Mouse (Mus musculus): ENCODE data around the gene Foxo3.

Foxo3 gene

GRCm38 (mm10) chr10:42276507-42277345, at the start of gene Foxo3:
Foxo3 (minus strand) TSS chr10:42276755.
- DNase-seq (ENCODE audit: low spot score): peak; percentile 90

- DNase-seq (ENCODE audit: low spot score): no peak
Measured at GRCm38 (mm10) chr10:42325305-42325704, 48.8 kb upstream of the Foxo3 start.

GRCm38 (mm10) chr10:42323978-42324377, 47.4 kb upstream of the Foxo3 start:
- DNase-seq (ENCODE audit: low spot score): no peak

GRCm38 (mm10) chr10:42313222-42313786, 36.7 kb upstream of the Foxo3 start:
- DNase-seq (ENCODE audit: low spot score): no peak

- DNase-seq (ENCODE audit: low spot score): no peak
Measured at GRCm38 (mm10) chr10:42312557-42312956, 36.0 kb upstream of the Foxo3 start.

- DNase-seq (ENCODE audit: low spot score): no peak
Measured at GRCm38 (mm10) chr10:42308687-42308987, 32.1 kb upstream of the Foxo3 start.

- DNase-seq (ENCODE audit: low spot score): peak; percentile 71
Measured at GRCm38 (mm10) chr10:42307980-42308686, 31.6 kb upstream of the Foxo3 start.

GRCm38 (mm10) chr10:42306422-42306821, 29.9 kb upstream of the Foxo3 start:
- no peak for DNase-seq (ENCODE audit: low spot score)

GRCm38 (mm10) chr10:42300805-42301204, 24.2 kb upstream of the Foxo3 start:
- no peak for DNase-seq (ENCODE audit: low spot score)

GRCm38 (mm10) chr10:42299967-42300366, 23.4 kb upstream of the Foxo3 start:
- no peak for DNase-seq (ENCODE audit: low spot score)

- no peak for DNase-seq (ENCODE audit: low spot score)
Measured at GRCm38 (mm10) chr10:42299426-42299825, 22.9 kb upstream of the Foxo3 start.

- no peak for DNase-seq (ENCODE audit: low spot score)
Measured at GRCm38 (mm10) chr10:42297954-42298353, 21.4 kb upstream of the Foxo3 start.

GRCm38 (mm10) chr10:42297109-42297508, 20.6 kb upstream of the Foxo3 start:
- no peak for DNase-seq (ENCODE audit: low spot score)

- DNase-seq (ENCODE audit: low spot score): no peak
Measured at GRCm38 (mm10) chr10:42296559-42296958, 20.0 kb upstream of the Foxo3 start.

GRCm38 (mm10) chr10:42295028-42295427, 18.5 kb upstream of the Foxo3 start:
- no peak for DNase-seq (ENCODE audit: low spot score)

GRCm38 (mm10) chr10:42294392-42294791, 17.8 kb upstream of the Foxo3 start:
- DNase-seq (ENCODE audit: low spot score): no peak

GRCm38 (mm10) chr10:42293877-42294276, 17.3 kb upstream of the Foxo3 start:
- DNase-seq (ENCODE audit: low spot score): no peak

GRCm38 (mm10) chr10:42291360-42291759, 14.8 kb upstream of the Foxo3 start:
- peak; percentile 69 for DNase-seq (ENCODE audit: low spot score)

- DNase-seq (ENCODE audit: low spot score): no peak
Measured at GRCm38 (mm10) chr10:42287666-42288065, 11.1 kb upstream of the Foxo3 start.

GRCm38 (mm10) chr10:42278307-42278850, 1.8 kb upstream of the Foxo3 start:
- no peak for DNase-seq (ENCODE audit: low spot score)

GRCm38 (mm10) chr10:42277476-42278306, 1.1 kb upstream of the Foxo3 start:
- peak; percentile 98 for DNase-seq (ENCODE audit: low spot score)
